ENCODE assay signal across 16 mouse cellular contexts in genomic region chr6:86211081-86211763, GRCm38 (mm10). TPM values are rescaled to one million over a fixed set of nuclear protein-coding genes. Genes with fewer than 3 reads are reported as not detected.
DNase-seq lines count a peak whose midpoint lies in the region; ATAC-seq and TF ChIP-seq lines count a peak whose summit lies in the region.
"Had no signal": no experiment of that assay in that cellular context is flagged by ENCODE, and none has a peak within 500 bp of the region (broad histone marks: within the 10 kb centered on the region; RNA-seq: fewer than 3 reads in every experiment).

No protein-coding gene starts in this region.

- H3K27me3 ChIP-seq in kidney, embryonic 15.5 days, result no peaks in the 10 kb centered on the region
- no peaks in the 10 kb centered on the region for H3K27me3 ChIP-seq in ES-Bruce4 (ENCODE audit: control insufficient read depth, insufficient read depth, low read length, poor library complexity, severe bottlenecking)
- H3K27me3 ChIP-seq in forebrain, embryonic 13.5 days, result no peaks in the 10 kb centered on the region
- H3K27me3 ChIP-seq: embryonic facial prominence, embryonic 12.5 days had no signal

- ATAC-seq in kidney, embryonic 15.5 days (replicated peaks; ENCODE audit: low FRiP score), result no peak
- peak; percentile 27; the same call in 1 of the 2 replicates for ATAC-seq in forebrain, embryonic 13.5 days
- no peak for ATAC-seq in CD4-positive, CD25-positive, alpha-beta regulatory T cell, adult 4 months
- ATAC-seq: intestine, embryonic 16.5 days had no signal

- intact Hi-C loops in gastrocnemius, postnatal 36 days (cut with DNase I), result no loop called here

- no peak for DNase-seq in kidney, postnatal 10 days
- peak; percentile 18 for DNase-seq in brain, adult 2 months (ENCODE audit: low read depth, low spot score)
- no peak for DNase-seq in lung, postnatal 14 days
- DNase-seq in gastrocnemius, postnatal 36 days, result no peak
- DNase-seq: cerebellum, postnatal 14 days; gastrocnemius, adult 2 months; heart, adult 11 months; lung, adult 18-20 months; thymus, postnatal 36 days had no signal

- peak overlapping the region; percentile 87 for H3K27ac ChIP-seq in kidney, embryonic 15.5 days
- H3K27ac ChIP-seq in ES-Bruce4 (ENCODE audit: insufficient read depth, low read length), result no peak overlapping the region
- peak overlapping the region; percentile 14; the same call in 1 of the 2 replicates for H3K27ac ChIP-seq in forebrain, embryonic 13.5 days
- H3K27ac ChIP-seq: embryonic facial prominence, embryonic 12.5 days; gastrocnemius, adult 2 months had no signal

- peaks cover 45% of the 10 kb centered on the region for H3K4me1 ChIP-seq in kidney, embryonic 15.5 days
- peaks cover 3% of the 10 kb centered on the region for H3K4me1 ChIP-seq in ES-Bruce4 (ENCODE audit: control insufficient read depth, insufficient read depth, low read length)
- peaks cover 16% of the 10 kb centered on the region for H3K4me1 ChIP-seq in forebrain, embryonic 13.5 days

- H3K36me3 ChIP-seq in kidney, embryonic 15.5 days, result no peaks in the 10 kb centered on the region
- H3K36me3 ChIP-seq in ES-Bruce4 (ENCODE audit: control insufficient read depth, insufficient read depth, low read length, poor library complexity, severe bottlenecking), result no peaks in the 10 kb centered on the region
- H3K36me3 ChIP-seq in forebrain, embryonic 13.5 days (ENCODE audit: poor library complexity, severe bottlenecking), result no peaks in the 10 kb centered on the region
- H3K36me3 ChIP-seq: embryonic facial prominence, embryonic 12.5 days had no signal

- 56% methylated on average over 12 of the region's 12 CpGs for WGBS in kidney, embryonic 15.5 days
- 40% methylated on average over 12 of the region's 12 CpGs for WGBS in forebrain, embryonic 13.5 days

- TF ChIP-seq EP300 in ES-Bruce4 (IDR thresholded peaks at IDR 0.05; ENCODE audit: insufficient read depth, low read depth, low read length), result peak; percentile 65; the same call in 1 of the 2 replicates

- TF ChIP-seq POLR2A in ES-Bruce4 (IDR thresholded peaks at IDR 0.05; ENCODE audit: insufficient read depth, low read length), result no peak

- no peak overlapping the region for H3K9ac ChIP-seq in kidney, embryonic 15.5 days
- no peak overlapping the region for H3K9ac ChIP-seq in ES-Bruce4 (ENCODE audit: low read depth, poor library complexity, severe bottlenecking)
- no peak overlapping the region for H3K9ac ChIP-seq in forebrain, embryonic 13.5 days
- H3K9ac ChIP-seq: embryonic facial prominence, embryonic 12.5 days had no signal

- no peak overlapping the region for H3K4me2 ChIP-seq in kidney, embryonic 15.5 days
- no peak overlapping the region for H3K4me2 ChIP-seq in forebrain, embryonic 13.5 days
- H3K4me2 ChIP-seq: embryonic facial prominence, embryonic 12.5 days had no signal

- H3K9me3 ChIP-seq in kidney, embryonic 15.5 days (replicated peaks), result no peaks in the 10 kb centered on the region
- H3K9me3 ChIP-seq in ES-Bruce4 (replicated peaks; ENCODE audit: control insufficient read depth, insufficient read depth, low read length, poor library complexity, severe bottlenecking), result no peaks in the 10 kb centered on the region
- H3K9me3 ChIP-seq in forebrain, embryonic 13.5 days (replicated peaks), result no peaks in the 10 kb centered on the region
- H3K9me3 ChIP-seq: embryonic facial prominence, embryonic 12.5 days; G1E had no signal

- TF ChIP-seq CTCF in ES-Bruce4 (IDR thresholded peaks at IDR 0.05; ENCODE audit: low read depth, low read length), result no peak

- no peak overlapping the region for H3K4me3 ChIP-seq in kidney, embryonic 15.5 days (replicated peaks)
- no peak overlapping the region for H3K4me3 ChIP-seq in ES-Bruce4 (ENCODE audit: low read depth, low read length)
- H3K4me3 ChIP-seq in forebrain, embryonic 13.5 days, result no peak overlapping the region
- H3K4me3 ChIP-seq: embryonic facial prominence, embryonic 12.5 days; gastrocnemius, adult 2 months had no signal

RNA-seq across cellular contexts. Expression of gene Tgfa, which starts 16.2 kb away (rescaled TPM):
- polyA plus RNA-seq in kidney, embryonic 15.5 days (2015; fragmentation: Nextera tagmentation; extraction: Ambion mirVana), result 7.2 and 8.7 TPM in 2 replicates
- 6.3 and 7.4 TPM in 2 replicates for polyA plus RNA-seq in ES-Bruce4 (2011; ENCODE audit: insufficient read depth, insufficient read length, low read depth, missing spikeins)
- polyA plus RNA-seq in forebrain, embryonic 13.5 days (2015; fragmentation: Nextera tagmentation; extraction: Ambion mirVana), result 3.5 and 4.6 TPM in 2 replicates
- polyA plus RNA-seq in CD4-positive, CD25-positive, alpha-beta regulatory T cell, adult 4 months (2017; shearing (Covaris generic)), result under 1 TPM in 1 of 2 experiments, not detected in 1; 0.30 TPM
- total RNA-seq in gastrocnemius, postnatal 36 days (2021), result under 1 TPM; 0.13 to 0.22 TPM
